Mouse (Mus musculus) lung, postnatal 0 days (tissue): ENCODE results near the gene Pald1. TPM values are rescaled to one million over a fixed set of nuclear protein-coding genes. Genes with fewer than 3 reads are reported as not detected.
A peak's percentile ranks its signal among the peaks of the same experiment; 100 is the strongest.

Source experiments
- ATAC-seq: fragments of 200-750 bp; cut with Nextera tagmentation; 2 replicates; pipeline ENCODE4 v1.8.0; 2017; ENCODE audit warnings: moderate library complexity
- DNase-seq: peaks from one replicate; pipeline ENCODE4 v3.0.0-alpha.2; 2016; ENCODE audit warnings: low spot score
- H3K27ac ChIP-seq: fragments of 300-500 bp; sonication (generic); 2 replicates; pipeline ENCODE4 v1.5.1; 2014; ENCODE audit warnings: antibody characterized with exemption, mild to moderate bottlenecking, low read length, mixed read lengths
- H3K27me3 ChIP-seq: fragments of 300-500 bp; sonication (generic); replicated peaks from 2 replicates; pipeline ENCODE4 v1.6.1; 2014; ENCODE audit warnings: low read length, mixed read lengths; ENCODE audit not compliant: insufficient read depth
- H3K36me3 ChIP-seq: fragments of 300-500 bp; sonication (generic); 2 replicates; pipeline ENCODE4 v1.6.1; 2014; ENCODE audit warnings: low read length, mixed read lengths; ENCODE audit not compliant: insufficient read depth
- H3K4me1 ChIP-seq: fragments of 300-500 bp; sonication (generic); 2 replicates; pipeline ENCODE4 v1.6.1; 2014; ENCODE audit warnings: antibody characterized with exemption, low read depth, low read length, mixed read lengths; ENCODE audit not compliant: insufficient read depth
- H3K4me2 ChIP-seq: fragments of 300-500 bp; sonication (generic); replicated peaks from 2 replicates; pipeline ENCODE4 v1.6.1; 2014; ENCODE audit warnings: low read depth, mild to moderate bottlenecking, low read length, moderate library complexity, mixed read lengths
- H3K4me3 ChIP-seq: fragments of 300-500 bp; sonication (generic); 2 replicates; pipeline ENCODE4 v1.5.1; 2014; ENCODE audit warnings: low read depth, low read length
- H3K9ac ChIP-seq: fragments of 300-500 bp; sonication (generic); replicated peaks from 2 replicates; pipeline ENCODE4 v1.6.1; 2014; ENCODE audit warnings: low read depth, mild to moderate bottlenecking
- H3K9me3 ChIP-seq: fragments of 300-500 bp; sonication (generic); 2 replicates; pipeline ENCODE4 v1.6.1; 2016; ENCODE audit warnings: low read length, mixed read lengths
- CTCF ChIP-seq: IDR thresholded peaks from 2 replicates; pipeline ENCODE4 v1.5.1; 2016; ENCODE audit warnings: antibody characterized with exemption, mild to moderate bottlenecking
- EP300 ChIP-seq: IDR thresholded peaks from 2 replicates; pipeline ENCODE4 v1.6.1; 2016; ENCODE audit warnings: antibody characterized with exemption, mild to moderate bottlenecking, control low read depth
- WGBS: fragments of 180-500 bp; shearing (Covaris S2); extraction: QIAGEN DNeasy Blood & Tissue Kit; methylation state at CpG from one replicate; pipeline ENCODE4 v1.1.7; 2014; 5-methylcytosine and 5-hydroxymethylcytosine counted together
- polyA plus RNA-seq: library from polyadenylated mRNA; unstranded; fragments of >200 nt; fragmentation: Nextera tagmentation; extraction: Ambion mirVana; gene quantifications from 2 replicates; pipeline ENCODE4 v1.2.1, GENCODE M21; 2015

Gene Pald1
- polyA plus RNA-seq, 1 experiment from 2014 or later = 30.4 TPM

- no peak overlapping the region for H3K9ac ChIP-seq
- H3K27me3 ChIP-seq = no peaks in the 10 kb centered on the region
- TF ChIP-seq EP300 = no peak
- no peak for TF ChIP-seq CTCF
- DNase-seq (no peak), ATAC-seq (no peak)
- no peak overlapping the region for H3K4me2 ChIP-seq
- peaks cover 44% of the 10 kb centered on the region for H3K4me1 ChIP-seq
- H3K36me3 ChIP-seq = no peaks in the 10 kb centered on the region
- H3K4me3 ChIP-seq = no peak overlapping the region
- H3K9me3 ChIP-seq = no peaks in the 10 kb centered on the region
- 75% methylated on average over 9 of the region's 9 CpGs for WGBS
- H3K27ac ChIP-seq = peak overlapping the region; percentile 77; the same call in 1 of the 2 replicates
Measured at GRCm38 (mm10) chr10:61371884-61372584, 11.3 kb downstream of the Pald1 start.

- no peaks in the 10 kb centered on the region for H3K9me3 ChIP-seq
- H3K4me3 ChIP-seq = no peak overlapping the region
- no peak overlapping the region for H3K4me2 ChIP-seq
- TF ChIP-seq CTCF (no peak), EP300 (peak; percentile 35; the same call in 1 of the 2 replicates)
- no peak overlapping the region for H3K9ac ChIP-seq
- no peaks in the 10 kb centered on the region for H3K36me3 ChIP-seq
- H3K4me1 ChIP-seq = peaks cover 45% of the 10 kb centered on the region
- 43% methylated on average over 18 of the region's 18 CpGs for WGBS
- peak; percentile 57 for ATAC-seq
- no peaks in the 10 kb centered on the region for H3K27me3 ChIP-seq
- DNase-seq = peak; percentile 48
- peak overlapping the region; percentile 77 for H3K27ac ChIP-seq
Measured at GRCm38 (mm10) chr10:61370273-61370979, 12.9 kb downstream of the Pald1 start.

GRCm38 (mm10) chr10:61369755-61370154 lies 13.6 kb downstream of the Pald1 start:
- Histone ChIP-seq H3K4me3 (no peak overlapping the region), H3K36me3 (no peaks in the 10 kb centered on the region), H3K9me3 (no peaks in the 10 kb centered on the region), H3K9ac (no peak overlapping the region), H3K4me2 (no peak overlapping the region), H3K4me1 (peaks cover 40% of the 10 kb centered on the region), H3K27me3 (no peaks in the 10 kb centered on the region), H3K27ac (peak overlapping the region; percentile 77)
- no peak for TF ChIP-seq CTCF
- no peak for TF ChIP-seq EP300
- 57% methylated on average over 5 of the region's 5 CpGs for WGBS
- DNase-seq (no peak), ATAC-seq (no peak)

- Histone ChIP-seq H3K4me1 (peaks cover 25% of the 10 kb centered on the region), H3K27me3 (no peaks in the 10 kb centered on the region), H3K9me3 (no peaks in the 10 kb centered on the region), H3K27ac (no peak overlapping the region), H3K36me3 (no peaks in the 10 kb centered on the region), H3K9ac (no peak overlapping the region), H3K4me3 (no peak overlapping the region), H3K4me2 (no peak overlapping the region)
- ATAC-seq (peak; percentile 84), DNase-seq (peak; percentile 92)
- TF ChIP-seq EP300 (peak; percentile 86), CTCF (peak; percentile 64)
- 30% methylated on average over 1 of the region's 1 CpGs for WGBS
Measured at GRCm38 (mm10) chr10:61365902-61366301, 17.4 kb downstream of the Pald1 start.

- no peak overlapping the region for H3K4me2 ChIP-seq
- DNase-seq (no peak), ATAC-seq (no peak)
- H3K4me3 ChIP-seq = no peak overlapping the region
- no peaks in the 10 kb centered on the region for H3K9me3 ChIP-seq
- H3K36me3 ChIP-seq = no peaks in the 10 kb centered on the region
- 93% methylated on average over 6 of the region's 6 CpGs for WGBS
- TF ChIP-seq EP300 = no peak
- TF ChIP-seq CTCF = no peak
- H3K27me3 ChIP-seq = no peaks in the 10 kb centered on the region
- no peak overlapping the region for H3K27ac ChIP-seq
- peaks cover 13% of the 10 kb centered on the region; the same call in 1 of the 2 replicates for H3K4me1 ChIP-seq
- no peak overlapping the region for H3K9ac ChIP-seq
Measured at GRCm38 (mm10) chr10:61364431-61364830, 18.9 kb downstream of the Pald1 start.

GRCm38 (mm10) chr10:61362992-61363391 lies 20.3 kb downstream of the Pald1 start:
- no peak overlapping the region for H3K9ac ChIP-seq
- H3K4me3 ChIP-seq = no peak overlapping the region
- DNase-seq = no peak
- no peaks in the 10 kb centered on the region for H3K9me3 ChIP-seq
- H3K36me3 ChIP-seq = no peaks in the 10 kb centered on the region
- H3K4me2 ChIP-seq = no peak overlapping the region
- H3K27me3 ChIP-seq = no peaks in the 10 kb centered on the region
- peak overlapping the region; percentile 43; the same call in 1 of the 2 replicates for H3K27ac ChIP-seq
- 66% methylated on average over 8 of the region's 8 CpGs for WGBS
- H3K4me1 ChIP-seq = peaks cover 12% of the 10 kb centered on the region; the same call in 1 of the 2 replicates
- TF ChIP-seq EP300 = no peak
- no peak for TF ChIP-seq CTCF
- 0 out of 2 replicates have a peak, but pooled peaks have one; percentile 7 for ATAC-seq
